Mouse (Mus musculus) thymus, adult 2 months (tissue): Measurements from ENCODE around the gene Klf9.

Experiments
- CTCF ChIP-seq: fragments of 200-500 bp; IDR thresholded peaks from 2 replicates; pipeline ENCODE4 v1.5.1; 2012; ENCODE audit warnings: mild to moderate bottlenecking, control low read depth, low read length, moderate library complexity, borderline replicate concordance; ENCODE audit not compliant: control insufficient read depth, poor library complexity, insufficient read depth; ENCODE audit errors: extremely low read depth
- POLR2A ChIP-seq: fragments of 200-500 bp; IDR thresholded peaks from 2 replicates; pipeline ENCODE4 v1.6.1; 2012; ENCODE audit warnings: mild to moderate bottlenecking, low read length, control low read depth, moderate library complexity; ENCODE audit not compliant: control insufficient read depth, poor library complexity, insufficient read depth; ENCODE audit errors: extremely low read depth

GRCm38 (mm10) chr19:23214326-23214725, 73.3 kb downstream of the Klf9 start:
- TF ChIP-seq CTCF (no peak), POLR2A (no peak)
